Mouse (Mus musculus): Measurements from ENCODE around the gene Olfr1166. TPM values are rescaled to one million over a fixed set of nuclear protein-coding genes. Genes with fewer than 3 reads are reported as not detected.
"Not testable (repeated sequence)": the region's sequence is repeated elsewhere in the genome, so short reads cannot be mapped to it uniquely, and the experiment has no call there.

Olfr1166 gene
- polyA plus RNA-seq (2014; fragmentation: Nextera tagmentation; extraction: Ambion mirVana) = not detected in 2 replicates

DNA sequence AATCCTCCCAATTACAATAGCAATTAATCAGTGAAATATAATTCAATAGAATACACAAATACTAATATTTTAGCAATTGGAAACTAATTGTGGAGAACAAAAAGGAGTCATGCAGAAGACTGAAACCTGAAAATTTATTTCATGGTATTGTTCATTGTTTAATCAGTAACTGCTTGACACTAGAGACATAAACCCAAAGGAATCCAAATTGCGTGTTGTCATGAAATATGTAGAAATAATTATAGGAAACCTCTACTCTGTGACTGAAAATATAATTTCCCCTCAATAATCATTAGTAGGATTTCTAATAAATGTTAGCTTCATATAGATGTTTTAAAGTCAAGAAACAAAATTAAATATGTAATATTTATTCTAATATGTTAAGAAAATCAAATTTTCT lies at the start of gene Olfr1166:
Gene Olfr1166, minus strand, starts transcription at position 101 of the 400 bp plus-strand sequence.
- no peak for ATAC-seq (ENCODE audit: low read depth)
- H3K27me3 ChIP-seq (ENCODE audit: control insufficient read depth, insufficient read depth, low read length) = no peaks in the 10 kb centered on the region
- WGBS = 94% methylated on average over 1 of the region's 1 CpGs

DNA sequence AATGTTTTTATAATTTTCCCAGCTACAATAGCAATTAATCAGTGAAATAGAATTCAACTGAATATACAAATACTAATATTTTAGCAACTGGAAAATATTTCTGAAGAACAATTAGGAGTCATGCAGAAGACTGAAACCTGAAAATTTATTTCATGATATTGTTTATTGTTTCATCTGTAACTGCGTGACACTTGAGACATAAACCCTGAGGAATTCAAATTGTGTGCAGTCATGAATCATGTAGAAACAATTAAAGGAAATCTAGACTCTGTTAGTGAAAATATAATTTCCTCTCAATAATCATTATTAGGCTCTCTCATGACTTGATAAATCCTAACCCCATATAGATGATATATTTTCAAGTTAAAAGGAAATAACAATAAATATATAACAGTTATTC lies 27.0 kb upstream of the Olfr1166 start, which contains the start of gene Olfr1167:
Gene Olfr1167, minus strand, starts transcription at position 101 of the 400 bp plus-strand sequence.
- 81% methylated on average over 1 of the region's 1 CpGs for WGBS
- not testable (repeated sequence) for H3K36me3 ChIP-seq (ENCODE audit: control insufficient read depth, insufficient read depth, low read length); H3K9ac ChIP-seq (replicated peaks; ENCODE audit: low read depth, low read length); H3K9me3 ChIP-seq (ENCODE audit: control insufficient read depth, low read length); ATAC-seq (ENCODE audit: low read depth); H3K27ac ChIP-seq (ENCODE audit: low read depth, low read length); H3K4me1 ChIP-seq (ENCODE audit: control insufficient read depth, insufficient read depth, low read length); H3K27me3 ChIP-seq (ENCODE audit: control insufficient read depth, insufficient read depth, low read length); H3K4me3 ChIP-seq (ENCODE audit: low read depth, low read length); H3K4me2 ChIP-seq (ENCODE audit: low read depth, low read length)

More for the DNA sequence above, at the start of gene Olfr1166:
- no peaks in the 10 kb centered on the region for H3K4me1 ChIP-seq (ENCODE audit: control insufficient read depth, insufficient read depth, low read length)
- no peak within 1 kb of the TSS for H3K9ac ChIP-seq (replicated peaks; ENCODE audit: low read depth, low read length)
- H3K4me2 ChIP-seq (ENCODE audit: low read depth, low read length) = no peak within 1 kb of the TSS
- no peaks in the 10 kb centered on the region for H3K36me3 ChIP-seq (ENCODE audit: control insufficient read depth, insufficient read depth, low read length)
- H3K9me3 ChIP-seq (ENCODE audit: control insufficient read depth, low read length) = no peaks in the 10 kb centered on the region
- H3K4me3 ChIP-seq (ENCODE audit: low read depth, low read length) = no peak within 1 kb of the TSS
- no peak within 1 kb of the TSS for H3K27ac ChIP-seq (ENCODE audit: low read depth, low read length)

DNA sequence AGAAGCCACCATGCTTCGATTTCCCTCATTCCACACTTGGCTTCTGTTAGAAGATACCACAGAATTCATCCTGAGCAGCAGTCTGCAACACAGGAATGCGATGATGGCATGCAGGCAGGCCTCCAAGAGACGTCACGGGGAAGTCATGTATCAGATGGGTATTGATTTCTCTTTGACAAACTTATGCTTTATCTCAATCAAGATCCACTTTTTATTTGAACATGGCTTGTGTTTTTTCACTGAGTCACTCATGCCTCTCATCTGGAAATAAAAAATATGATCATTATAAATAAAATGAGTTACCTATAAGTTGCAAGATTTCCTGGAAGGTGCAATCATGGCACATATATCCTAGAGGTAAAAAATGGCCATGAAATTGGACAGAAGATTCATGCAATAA lies 34.2 kb downstream of the Olfr1166 start, which contains the start of gene Olfr1164:
Gene Olfr1164, minus strand, starts transcription at position 101 of the 400 bp plus-strand sequence.
- ATAC-seq (ENCODE audit: low read depth) = no peak
- Histone ChIP-seq H3K9ac (replicated peaks; ENCODE audit: low read depth, low read length) (no peak within 1 kb of the TSS), H3K27ac (ENCODE audit: low read depth, low read length) (no peak within 1 kb of the TSS), H3K36me3 (ENCODE audit: control insufficient read depth, insufficient read depth, low read length) (no peaks in the 10 kb centered on the region), H3K4me1 (ENCODE audit: control insufficient read depth, insufficient read depth, low read length) (no peaks in the 10 kb centered on the region), H3K4me3 (ENCODE audit: low read depth, low read length) (no peak within 1 kb of the TSS), H3K9me3 (ENCODE audit: control insufficient read depth, low read length) (no peaks in the 10 kb centered on the region), H3K27me3 (ENCODE audit: control insufficient read depth, insufficient read depth, low read length) (no peaks in the 10 kb centered on the region), H3K4me2 (ENCODE audit: low read depth, low read length) (no peak within 1 kb of the TSS)
- 80% methylated on average over 4 of the region's 4 CpGs for WGBS

Other genes starting within 250 kb of the Olfr1166 start
- not detected in 2 replicates for gene Olfr1153, start 233.3 kb downstream of the Olfr1166 start, polyA plus RNA-seq (2014; fragmentation: Nextera tagmentation; extraction: Ambion mirVana)
- not detected in 2 replicates for gene Olfr1154, start 223.1 kb downstream of the Olfr1166 start, polyA plus RNA-seq (2014; fragmentation: Nextera tagmentation; extraction: Ambion mirVana)
- not detected in 2 replicates for gene Olfr1155, start 183.1 kb downstream of the Olfr1166 start, polyA plus RNA-seq (2014; fragmentation: Nextera tagmentation; extraction: Ambion mirVana)
- not detected in 2 replicates for gene Olfr1156, start 175.2 kb downstream of the Olfr1166 start, polyA plus RNA-seq (2014; fragmentation: Nextera tagmentation; extraction: Ambion mirVana)
- gene Olfr1157, start 160.0 kb downstream of the Olfr1166 start, polyA plus RNA-seq (2014; fragmentation: Nextera tagmentation; extraction: Ambion mirVana) = not detected in 2 replicates
- gene Olfr74, start 153.6 kb downstream of the Olfr1166 start, polyA plus RNA-seq (2014; fragmentation: Nextera tagmentation; extraction: Ambion mirVana) = not detected in 2 replicates
- gene Olfr1158, start 138.2 kb downstream of the Olfr1166 start, polyA plus RNA-seq (2014; fragmentation: Nextera tagmentation; extraction: Ambion mirVana) = not detected in 2 replicates
- gene Olfr1160, start 120.0 kb downstream of the Olfr1166 start, polyA plus RNA-seq (2014; fragmentation: Nextera tagmentation; extraction: Ambion mirVana) = not detected in 2 replicates
- not detected in 2 replicates for gene Olfr1161, start 105.5 kb downstream of the Olfr1166 start, polyA plus RNA-seq (2014; fragmentation: Nextera tagmentation; extraction: Ambion mirVana)
- not detected in 2 replicates for gene Olfr73, start 90.6 kb downstream of the Olfr1166 start, polyA plus RNA-seq (2014; fragmentation: Nextera tagmentation; extraction: Ambion mirVana)
- gene Olfr1162, start 77.1 kb downstream of the Olfr1166 start, polyA plus RNA-seq (2014; fragmentation: Nextera tagmentation; extraction: Ambion mirVana) = not detected in 2 replicates
- not detected in 2 replicates for gene Olfr1163, start 56.4 kb downstream of the Olfr1166 start, polyA plus RNA-seq (2014; fragmentation: Nextera tagmentation; extraction: Ambion mirVana)
- not detected in 2 replicates for gene Olfr1164, start 34.3 kb downstream of the Olfr1166 start, polyA plus RNA-seq (2014; fragmentation: Nextera tagmentation; extraction: Ambion mirVana)
- not detected in 2 replicates for gene Olfr1167, start 26.9 kb upstream of the Olfr1166 start, polyA plus RNA-seq (2014; fragmentation: Nextera tagmentation; extraction: Ambion mirVana)
- not detected in 2 replicates for gene Olfr1168, start 53.6 kb upstream of the Olfr1166 start, polyA plus RNA-seq (2014; fragmentation: Nextera tagmentation; extraction: Ambion mirVana)
- gene Olfr1170, start 100.1 kb upstream of the Olfr1166 start, polyA plus RNA-seq (2014; fragmentation: Nextera tagmentation; extraction: Ambion mirVana) = not detected in 2 replicates
- not detected in 2 replicates for gene Olfr1173, start 151.6 kb upstream of the Olfr1166 start, polyA plus RNA-seq (2014; fragmentation: Nextera tagmentation; extraction: Ambion mirVana)
- gene Olfr1174-ps, start 186.9 kb upstream of the Olfr1166 start, polyA plus RNA-seq (2014; fragmentation: Nextera tagmentation; extraction: Ambion mirVana) = not detected in 2 replicates
- gene Olfr1175-ps, start 198.9 kb upstream of the Olfr1166 start, polyA plus RNA-seq (2014; fragmentation: Nextera tagmentation; extraction: Ambion mirVana) = not detected in 2 replicates
- not detected in 2 replicates for gene Olfr1176, start 208.4 kb upstream of the Olfr1166 start, polyA plus RNA-seq (2014; fragmentation: Nextera tagmentation; extraction: Ambion mirVana)
- not detected in 2 replicates for gene Olfr1177-ps, start 218.2 kb upstream of the Olfr1166 start, polyA plus RNA-seq (2014; fragmentation: Nextera tagmentation; extraction: Ambion mirVana)

Data from neural tube, embryonic 14.5 days (tissue).